Mouse (Mus musculus) stomach, embryonic 16.5 days (tissue): Measurements from ENCODE around the gene Chst10. TPM values are rescaled to one million over a fixed set of nuclear protein-coding genes. Genes with fewer than 3 reads are reported as not detected.

Source experiments
- ATAC-seq: fragments of 200-750 bp; cut with Nextera tagmentation; 2 replicates; pipeline ENCODE4 v1.8.0; 2017; ENCODE audit warnings: moderate number of reproducible peaks, moderate TSS enrichment; ENCODE audit not compliant: insufficient read depth, low FRiP score
- H3K27ac ChIP-seq: fragments of 300-500 bp; sonication (generic); 2 replicates; pipeline ENCODE4 v1.5.1; 2014; ENCODE audit warnings: low read length
- H3K27me3 ChIP-seq: fragments of 300-500 bp; sonication (generic); 2 replicates; pipeline ENCODE4 v1.6.1; 2014; ENCODE audit warnings: low read length, control low read depth, mixed read lengths; ENCODE audit not compliant: control insufficient read depth, insufficient read depth
- H3K36me3 ChIP-seq: fragments of 300-500 bp; sonication (generic); 2 replicates; pipeline ENCODE4 v1.6.1; 2014; ENCODE audit warnings: low read length; ENCODE audit not compliant: control insufficient read depth, insufficient read depth
- H3K4me1 ChIP-seq: fragments of 300-500 bp; sonication (generic); 2 replicates; pipeline ENCODE4 v1.6.1; 2014; ENCODE audit warnings: low read length, control low read depth, mixed read lengths; ENCODE audit not compliant: control insufficient read depth, insufficient read depth
- H3K4me2 ChIP-seq: fragments of 300-500 bp; sonication (generic); 2 replicates; pipeline ENCODE4 v1.6.1; 2014; ENCODE audit warnings: low read depth, low read length, mixed read lengths
- H3K4me3 ChIP-seq: fragments of 300-500 bp; sonication (generic); replicated peaks from 2 replicates; pipeline ENCODE4 v1.5.1; 2014; ENCODE audit warnings: mild to moderate bottlenecking, low read length
- H3K9ac ChIP-seq: fragments of 300-500 bp; sonication (generic); 2 replicates; pipeline ENCODE4 v1.6.1; 2014; ENCODE audit warnings: low read length
- H3K9me3 ChIP-seq: fragments of 300-500 bp; sonication (generic); replicated peaks from 2 replicates; pipeline ENCODE4 v1.6.1; 2016; ENCODE audit warnings: low read length, control low read depth; ENCODE audit not compliant: control insufficient read depth
- WGBS: fragments of 180-500 bp; shearing (Covaris S2); extraction: QIAGEN DNeasy Blood & Tissue Kit; methylation state at CpG from one replicate; pipeline ENCODE4 v1.1.7; 2014; 5-methylcytosine and 5-hydroxymethylcytosine counted together
- polyA plus RNA-seq: library from polyadenylated mRNA; unstranded; fragments of >200 nt; fragmentation: Nextera tagmentation; extraction: Ambion mirVana; gene quantifications from 2 replicates; pipeline ENCODE4 v1.2.1, GENCODE M21; 2015

Gene Chst10
- polyA plus RNA-seq, 1 experiment from 2014 or later = 2.7 TPM

DNA sequence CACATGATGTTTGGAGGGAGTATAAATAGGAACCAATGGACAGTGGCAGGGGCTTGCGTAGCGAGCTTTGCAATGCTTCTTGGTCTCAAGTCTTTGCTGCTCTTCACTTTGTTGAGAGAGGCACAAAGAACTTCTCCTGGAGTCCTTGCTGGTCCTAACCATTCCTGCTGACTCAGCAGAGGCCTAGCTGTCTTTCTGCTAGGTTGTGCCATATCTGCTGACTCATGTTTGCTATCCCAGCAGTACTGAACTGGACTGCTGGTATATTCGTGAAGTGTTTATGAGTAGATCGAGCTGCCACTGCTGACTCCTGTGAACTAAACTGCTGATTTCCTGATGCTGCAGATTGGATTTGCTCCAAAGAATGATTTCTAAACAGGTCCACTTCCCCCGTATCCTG is 37.8 kb downstream of the Chst10 start:
- Histone ChIP-seq H3K27ac (no peak overlapping the region), H3K9me3 (no peaks in the 10 kb centered on the region), H3K27me3 (no peaks in the 10 kb centered on the region), H3K9ac (no peak overlapping the region), H3K4me1 (no peaks in the 10 kb centered on the region), H3K36me3 (no peaks in the 10 kb centered on the region), H3K4me2 (no peak overlapping the region), H3K4me3 (no peak overlapping the region)
- ATAC-seq = no peak
- WGBS = 65% methylated on average over 5 of the region's 5 CpGs

DNA sequence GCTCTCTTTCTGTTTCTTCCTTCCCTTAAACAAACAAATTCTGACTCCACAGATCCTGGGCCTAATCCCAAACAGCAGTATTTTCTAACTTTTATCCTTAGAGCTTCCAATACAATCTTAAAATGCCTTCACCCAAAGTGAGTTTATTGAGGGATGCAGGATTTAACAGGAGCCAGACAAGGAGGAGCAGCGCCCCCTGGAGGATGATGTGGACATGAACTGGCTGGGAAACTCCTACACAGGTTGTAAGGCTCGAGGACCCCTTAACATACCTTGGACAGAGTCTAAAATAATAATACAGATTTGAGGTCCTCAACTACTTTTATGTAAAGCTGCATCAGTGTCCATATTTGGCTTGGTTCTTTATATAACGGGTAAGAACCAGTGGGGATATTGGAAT is 41.8 kb downstream of the Chst10 start:
- Histone ChIP-seq H3K9ac (no peak overlapping the region), H3K4me3 (no peak overlapping the region), H3K36me3 (no peaks in the 10 kb centered on the region), H3K4me1 (no peaks in the 10 kb centered on the region), H3K27ac (no peak overlapping the region), H3K27me3 (no peaks in the 10 kb centered on the region), H3K4me2 (0 out of 2 replicates have a peak overlapping the region, but pooled peaks have one; percentile 20), H3K9me3 (no peaks in the 10 kb centered on the region)
- 14% methylated on average over 3 of the region's 3 CpGs for WGBS
- no peak for ATAC-seq

DNA sequence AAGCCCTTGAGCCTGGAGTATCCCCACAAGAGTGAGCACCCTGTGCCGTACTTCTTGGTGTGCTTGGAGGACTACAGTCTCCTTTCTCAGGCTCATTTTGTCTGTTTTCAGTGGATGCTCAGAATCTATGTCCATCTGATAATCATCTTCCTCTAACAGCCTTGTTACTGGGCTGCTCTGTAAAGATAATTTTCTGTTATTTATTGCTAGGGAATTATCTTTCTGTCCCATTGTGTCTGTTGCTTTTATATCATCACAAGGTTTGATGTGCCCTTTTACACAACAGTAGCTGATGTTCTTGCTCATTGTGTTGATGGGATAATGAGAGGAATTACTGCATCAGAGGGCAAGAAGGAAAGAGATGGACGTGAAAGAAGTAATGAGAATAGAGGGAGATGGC is 45.7 kb downstream of the Chst10 start:
- Histone ChIP-seq H3K36me3 (no peaks in the 10 kb centered on the region), H3K9me3 (no peaks in the 10 kb centered on the region), H3K27me3 (no peaks in the 10 kb centered on the region), H3K4me3 (no peak overlapping the region), H3K9ac (no peak overlapping the region), H3K27ac (no peak overlapping the region), H3K4me1 (no peaks in the 10 kb centered on the region), H3K4me2 (no peak overlapping the region)
- WGBS = 69% methylated on average over 2 of the region's 2 CpGs
- no peak for ATAC-seq

DNA sequence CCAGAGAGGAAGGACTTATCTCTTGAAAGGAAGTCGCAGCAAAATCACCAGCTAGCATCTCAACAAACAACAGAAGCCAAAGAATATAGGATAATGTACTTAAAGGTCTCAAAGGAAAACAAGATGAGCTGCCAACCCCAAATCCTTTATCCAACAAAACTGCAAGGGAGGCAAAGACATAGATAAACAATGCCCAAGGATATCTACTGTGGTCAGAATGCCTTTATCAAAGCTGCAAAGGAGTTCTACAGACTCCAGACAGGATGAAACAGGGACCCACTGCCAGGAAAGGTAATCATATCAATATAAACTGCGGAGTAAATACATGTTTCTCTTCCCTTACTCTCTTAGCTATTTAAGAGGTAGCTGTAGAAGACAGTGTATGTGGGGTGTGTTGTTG is 47.3 kb downstream of the Chst10 start:
- Histone ChIP-seq H3K27ac (no peak overlapping the region), H3K4me1 (no peaks in the 10 kb centered on the region), H3K27me3 (no peaks in the 10 kb centered on the region), H3K9me3 (no peaks in the 10 kb centered on the region), H3K4me2 (no peak overlapping the region), H3K9ac (no peak overlapping the region), H3K36me3 (no peaks in the 10 kb centered on the region), H3K4me3 (no peak overlapping the region)
- ATAC-seq = no peak
- 74% methylated on average over 2 of the region's 2 CpGs for WGBS

DNA sequence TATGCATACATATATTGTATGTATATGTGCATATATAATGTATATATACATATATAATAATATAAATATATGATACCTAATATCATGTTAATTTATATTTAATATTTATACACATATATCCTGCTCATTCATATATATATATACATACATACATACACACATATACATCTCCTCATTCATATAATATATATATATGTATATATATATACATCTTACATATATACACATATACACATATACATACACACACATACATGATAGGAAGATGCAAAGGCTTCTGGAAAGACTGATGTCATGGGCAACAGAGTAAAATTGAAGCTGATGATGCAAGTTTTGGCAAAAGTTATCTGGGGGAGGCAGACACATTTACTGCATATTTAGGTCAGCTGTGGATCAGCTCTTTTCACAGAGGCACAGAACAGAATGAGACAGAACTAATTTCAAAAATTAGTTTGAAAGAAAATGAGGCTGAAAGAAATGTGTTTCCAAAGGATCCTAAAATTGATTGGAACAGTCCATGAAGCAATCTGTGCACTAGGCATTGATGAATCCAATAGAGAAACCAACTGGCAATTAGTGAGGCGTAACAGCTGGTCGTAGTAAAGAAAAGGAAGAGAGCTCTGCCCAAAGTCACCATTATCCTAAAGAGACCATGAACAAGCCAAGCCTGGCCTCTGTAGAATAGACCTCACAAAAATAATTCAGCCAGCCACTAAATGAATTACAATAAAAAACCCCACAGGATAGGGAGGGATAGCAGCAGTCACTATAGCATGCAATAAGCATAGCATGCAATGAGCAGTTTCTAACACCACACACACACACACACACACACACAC is 49.3 kb downstream of the Chst10 start:
- no peak for ATAC-seq
- H3K4me3 ChIP-seq = no peak overlapping the region
- WGBS = 87% methylated on average over 2 of the region's 2 CpGs

DNA sequence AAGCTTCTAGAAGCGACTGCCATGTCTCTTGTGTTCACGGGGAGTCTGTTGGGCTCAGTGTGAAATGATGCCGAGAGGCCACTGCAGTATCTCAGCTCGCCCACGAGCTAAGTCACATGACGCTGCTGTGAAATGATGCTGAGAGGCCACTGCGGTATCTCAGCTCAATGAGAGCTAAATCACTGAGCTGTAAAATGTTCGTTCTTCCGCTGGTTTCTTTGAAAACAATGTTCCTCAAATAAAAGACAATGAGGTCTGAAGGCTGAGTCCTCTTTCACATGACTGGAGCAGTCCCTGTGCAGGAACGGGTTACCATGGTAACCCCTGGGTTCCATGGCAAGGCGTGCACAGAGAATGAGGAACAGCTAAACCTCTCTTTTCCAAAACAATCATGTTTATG is 50.0 kb downstream of the Chst10 start:
- H3K36me3 ChIP-seq = no peaks in the 10 kb centered on the region
- no peak for ATAC-seq
- no peak overlapping the region for H3K4me3 ChIP-seq
- no peaks in the 10 kb centered on the region for H3K9me3 ChIP-seq
- WGBS = 68% methylated on average over 11 of the region's 11 CpGs
- H3K9ac ChIP-seq = no peak overlapping the region
- no peaks in the 10 kb centered on the region for H3K27me3 ChIP-seq
- H3K4me2 ChIP-seq = no peak overlapping the region
- H3K27ac ChIP-seq = no peak overlapping the region
- H3K4me1 ChIP-seq = no peaks in the 10 kb centered on the region

More for the DNA sequence above, 49.3 kb downstream of the Chst10 start:
- Histone ChIP-seq H3K27ac (no peak overlapping the region), H3K9me3 (no peaks in the 10 kb centered on the region), H3K9ac (no peak overlapping the region), H3K4me2 (no peak overlapping the region), H3K27me3 (no peaks in the 10 kb centered on the region), H3K36me3 (no peaks in the 10 kb centered on the region), H3K4me1 (no peaks in the 10 kb centered on the region)

DNA sequence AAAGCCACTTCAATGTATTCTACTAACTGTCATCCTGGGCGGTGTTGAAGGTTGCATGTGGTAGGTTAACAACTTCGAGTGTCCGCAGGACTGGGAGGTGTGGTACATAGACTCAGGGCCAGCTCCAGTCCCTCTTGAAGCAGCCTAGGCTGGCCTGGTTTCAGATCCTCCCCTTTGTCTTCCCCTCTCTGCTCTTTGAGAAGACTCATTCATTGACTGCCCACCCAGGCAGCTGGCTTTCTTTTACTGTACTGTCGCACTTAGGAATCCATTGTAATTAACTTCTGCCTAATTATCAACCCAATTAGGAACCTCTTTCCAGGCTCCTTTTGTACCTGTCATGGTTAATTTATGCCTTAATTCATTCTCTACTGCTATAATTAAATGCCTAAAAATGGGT is 54.7 kb downstream of the Chst10 start:
- no peak overlapping the region for H3K4me2 ChIP-seq
- H3K4me3 ChIP-seq = no peak overlapping the region
- H3K9ac ChIP-seq = no peak overlapping the region
- no peaks in the 10 kb centered on the region for H3K36me3 ChIP-seq
- no peak for ATAC-seq
- no peaks in the 10 kb centered on the region for H3K9me3 ChIP-seq
- H3K27me3 ChIP-seq = no peaks in the 10 kb centered on the region
- 76% methylated on average over 4 of the region's 4 CpGs for WGBS
- H3K4me1 ChIP-seq = no peaks in the 10 kb centered on the region
- H3K27ac ChIP-seq = no peak overlapping the region

DNA sequence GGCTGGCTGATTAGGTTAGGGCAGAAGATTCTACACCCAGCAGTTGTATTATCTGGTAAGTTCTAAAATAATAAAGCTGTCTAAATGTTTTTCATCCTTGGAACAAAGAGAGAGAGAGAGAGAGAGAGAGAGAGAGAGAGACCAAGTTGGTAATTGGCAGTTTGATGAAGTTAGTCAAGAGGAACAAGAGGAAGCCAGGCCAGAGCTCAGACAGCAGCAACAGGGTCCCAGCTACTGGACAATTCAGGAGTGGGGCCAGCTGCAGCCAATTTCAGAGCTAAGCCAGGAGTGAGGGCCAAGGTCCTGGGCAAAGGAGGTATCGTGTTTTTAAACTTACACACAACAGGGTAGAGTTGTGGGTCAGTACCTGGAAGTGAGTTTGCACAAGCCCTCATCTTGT is 55.1 kb downstream of the Chst10 start:
- Histone ChIP-seq H3K4me3 (no peak overlapping the region), H3K27me3 (no peaks in the 10 kb centered on the region), H3K4me2 (no peak overlapping the region), H3K36me3 (no peaks in the 10 kb centered on the region), H3K4me1 (no peaks in the 10 kb centered on the region), H3K27ac (no peak overlapping the region), H3K9me3 (no peaks in the 10 kb centered on the region), H3K9ac (no peak overlapping the region)
- ATAC-seq = no peak
- 65% methylated on average over 1 of the region's 1 CpGs for WGBS

DNA sequence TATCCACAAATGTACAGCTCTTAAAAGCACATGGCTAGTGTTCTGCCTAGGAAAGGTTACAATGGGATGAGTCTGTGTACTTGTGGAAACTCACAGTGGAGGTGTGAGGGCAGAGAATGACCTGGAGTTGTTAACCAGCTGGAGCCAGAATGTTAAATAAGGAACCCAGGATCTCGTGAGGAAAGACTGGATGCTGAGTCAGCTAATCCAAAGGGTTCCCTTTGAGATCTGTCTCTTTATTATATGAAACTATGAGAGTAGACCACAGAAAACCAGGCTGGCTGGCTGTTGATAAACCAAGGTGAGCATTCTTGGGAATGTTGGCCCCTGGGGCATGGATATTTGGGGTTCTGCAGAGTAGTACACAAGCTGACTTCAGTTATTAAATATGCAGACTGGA is 58.0 kb downstream of the Chst10 start:
- Histone ChIP-seq H3K27me3 (peaks cover 19% of the 10 kb centered on the region), H3K9me3 (no peaks in the 10 kb centered on the region), H3K36me3 (no peaks in the 10 kb centered on the region), H3K9ac (no peak overlapping the region), H3K4me3 (no peak overlapping the region), H3K4me2 (no peak overlapping the region), H3K27ac (no peak overlapping the region), H3K4me1 (peaks cover 7% of the 10 kb centered on the region; the same call in 1 of the 2 replicates)
- 38% methylated on average over 1 of the region's 1 CpGs for WGBS
- ATAC-seq = no peak
